Mouse (Mus musculus): ENCODE measurements around the gene Akr1c19.
"Not testable (repeated sequence)": the region's sequence is repeated elsewhere in the genome, so short reads cannot be mapped to it uniquely, and the experiment has no call there.

- TF ChIP-seq CTCF (IDR thresholded peaks at IDR 0.05; ENCODE audit: borderline replicate concordance, extremely low read depth, insufficient read depth, insufficient read length); POLR2A (IDR thresholded peaks at IDR 0.05; ENCODE audit: borderline replicate concordance, extremely low read depth, insufficient read depth, insufficient read length, poor library complexity, severe bottlenecking): not testable (repeated sequence)
Observed at GRCm38 (mm10) chr13:4215496-4215895, 13.0 kb upstream of the Akr1c19 start.
